Mouse (Mus musculus): Measurements from ENCODE around the gene Pcx.

Gene Pcx

DNA sequence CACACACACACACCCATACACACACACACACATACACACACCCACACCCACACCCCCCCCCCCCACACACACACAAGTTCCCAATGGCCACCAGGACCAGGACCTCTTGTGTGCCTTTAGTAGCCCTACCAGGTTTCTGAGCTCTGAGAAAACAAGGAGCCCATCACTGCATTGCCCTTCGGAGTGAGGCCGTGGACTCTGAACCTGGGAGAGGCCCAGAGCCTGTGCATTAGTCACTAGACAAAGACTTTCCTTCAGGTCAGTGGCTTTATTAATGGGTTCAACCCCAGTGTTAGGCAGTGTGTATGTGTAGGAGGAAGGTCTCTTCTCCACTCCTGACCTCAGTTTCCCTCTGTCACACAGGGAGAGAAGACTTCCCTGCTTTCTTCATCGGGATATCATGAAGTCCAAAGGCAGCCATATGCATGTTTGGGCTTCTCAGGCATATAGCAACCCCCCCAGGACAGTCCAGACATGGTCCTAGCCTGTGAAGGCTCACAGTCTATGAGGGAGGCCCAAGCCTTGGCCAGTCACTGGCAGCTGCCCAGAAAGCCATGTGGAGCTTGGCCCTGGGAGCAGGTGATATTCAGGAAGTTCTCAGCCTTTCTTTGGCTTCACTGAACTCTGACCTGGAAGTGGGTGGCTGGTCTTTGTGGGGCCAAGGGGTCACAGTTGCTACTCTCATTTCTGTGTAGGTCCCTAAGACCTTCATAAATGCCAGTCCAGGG lies 13.6 kb upstream of the Pcx start:
- WGBS = 92% methylated on average over 3 of the region's 3 CpGs

DNA sequence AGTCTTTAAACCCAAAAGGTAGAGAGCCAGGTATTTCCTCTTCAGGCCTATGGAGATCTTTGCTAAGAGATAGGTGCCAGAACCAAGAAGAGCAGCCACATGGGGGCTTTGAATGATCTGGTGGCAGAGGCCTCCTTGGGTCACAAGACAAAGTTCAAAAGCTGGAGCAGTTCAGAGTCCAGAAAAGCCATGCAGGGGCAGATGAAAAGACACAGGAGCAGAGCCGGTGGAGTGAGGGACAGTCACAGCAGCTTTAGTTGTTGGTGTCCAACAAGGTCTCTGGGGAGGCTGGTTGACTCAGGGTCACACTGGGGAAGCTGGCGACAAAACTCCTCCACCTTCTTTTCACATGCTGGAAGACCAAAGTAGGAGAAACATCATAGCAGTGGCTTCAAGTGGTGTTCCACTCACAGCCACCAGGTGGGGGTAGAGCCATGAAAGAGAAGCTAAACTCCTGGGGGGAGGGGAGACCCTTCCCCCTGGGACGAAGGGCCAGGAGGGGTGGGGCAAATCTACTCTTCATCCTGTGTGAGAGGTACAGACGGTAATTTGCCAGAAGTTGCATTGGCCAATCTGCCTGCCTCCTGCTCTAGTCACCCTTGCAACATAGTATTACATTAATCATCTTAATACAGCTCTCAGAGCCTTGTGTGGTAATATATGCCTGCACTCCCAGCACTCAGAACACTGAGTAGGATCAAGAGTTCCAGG lies 12.9 kb upstream of the Pcx start:
- 8% methylated on average over 4 of the region's 4 CpGs for WGBS

DNA sequence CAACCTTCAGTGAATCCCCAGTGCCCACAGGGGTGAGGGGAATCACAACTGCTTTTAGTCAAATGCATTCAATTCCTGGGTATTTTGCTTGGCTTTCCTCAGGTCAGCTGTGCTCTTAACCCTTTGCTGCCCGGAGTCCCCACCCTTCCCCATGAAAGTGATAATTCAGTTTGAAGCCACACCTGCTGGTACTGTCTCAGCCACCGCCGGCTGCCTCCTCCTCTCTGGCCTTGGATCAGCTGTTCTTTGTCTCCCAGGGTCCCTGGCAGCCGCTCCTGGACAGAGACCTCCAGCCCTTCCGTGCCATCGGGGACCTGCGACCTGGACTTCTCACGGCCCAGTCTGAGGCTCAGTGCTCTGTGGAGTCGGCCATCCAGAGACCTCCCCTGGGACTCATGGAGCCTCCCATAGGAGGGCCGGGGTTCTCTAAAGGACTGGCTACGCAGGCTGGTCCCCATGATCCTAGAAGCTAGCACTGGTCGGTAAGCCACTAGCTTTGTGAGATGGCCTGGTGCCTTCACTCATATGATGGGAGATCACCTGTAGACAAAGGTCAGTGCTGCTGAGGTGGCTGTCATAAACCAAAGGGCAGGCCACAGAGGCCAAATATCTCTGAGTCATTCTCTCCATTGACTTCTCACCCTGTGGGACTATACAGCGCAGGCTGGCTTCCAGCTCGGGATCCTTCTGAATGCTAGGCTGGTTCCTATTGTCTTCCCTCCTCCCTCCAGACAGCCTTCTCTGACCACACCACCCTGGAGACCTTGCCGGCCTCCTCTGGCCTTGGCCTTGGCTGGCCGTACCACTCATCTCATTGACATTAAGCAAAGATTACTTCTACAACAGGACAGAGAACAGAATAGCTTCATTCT lies 12.0 kb upstream of the Pcx start, which contains the start of gene 2010003K11Rik:
Gene 2010003K11Rik, minus strand, starts transcription at position 522 of the 872 bp plus-strand sequence.
- 60% methylated on average over 16 of the region's 16 CpGs for WGBS

DNA sequence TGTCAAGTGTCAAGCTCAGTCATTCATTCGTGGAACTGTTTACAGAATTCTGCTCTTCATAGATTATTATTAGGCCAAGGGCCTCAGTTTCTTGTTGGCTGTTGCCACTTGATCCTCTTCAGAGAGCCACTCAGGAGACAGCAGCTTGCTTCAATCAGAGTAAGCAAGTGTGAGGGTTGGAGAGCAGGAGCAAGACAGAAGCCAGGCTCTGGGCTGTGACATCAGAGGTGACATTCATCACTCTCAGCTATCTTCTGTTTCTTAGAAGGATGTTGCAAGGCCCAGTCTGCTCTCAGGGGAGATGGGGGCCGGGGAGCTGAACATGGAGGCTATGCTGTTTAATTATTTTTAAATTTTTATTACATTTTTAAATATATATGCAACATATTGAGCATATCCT lies 7.6 kb upstream of the Pcx start:
- WGBS = 86% methylated on average over 2 of the region's 2 CpGs

DNA sequence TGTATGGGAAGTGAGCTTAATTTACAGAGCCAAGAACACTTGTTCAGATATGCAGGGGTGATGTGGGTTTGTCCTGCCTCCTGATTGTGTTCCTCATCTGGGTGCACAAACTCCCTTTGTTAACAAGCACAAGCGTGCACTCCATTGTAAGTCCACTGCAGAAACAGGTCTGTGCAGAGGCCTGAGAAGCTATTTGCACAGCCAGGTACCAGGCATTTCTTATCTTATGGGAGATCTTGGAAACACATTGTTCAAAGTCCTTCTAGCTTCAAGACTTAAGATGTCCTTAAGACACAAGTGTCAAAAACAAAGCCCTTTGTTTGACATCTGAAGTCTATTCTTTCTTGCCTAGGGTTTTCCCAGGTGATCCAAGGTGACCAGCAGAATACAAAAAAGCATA lies 5.4 kb upstream of the Pcx start:
- WGBS = 84% methylated on average over 1 of the region's 1 CpGs

DNA sequence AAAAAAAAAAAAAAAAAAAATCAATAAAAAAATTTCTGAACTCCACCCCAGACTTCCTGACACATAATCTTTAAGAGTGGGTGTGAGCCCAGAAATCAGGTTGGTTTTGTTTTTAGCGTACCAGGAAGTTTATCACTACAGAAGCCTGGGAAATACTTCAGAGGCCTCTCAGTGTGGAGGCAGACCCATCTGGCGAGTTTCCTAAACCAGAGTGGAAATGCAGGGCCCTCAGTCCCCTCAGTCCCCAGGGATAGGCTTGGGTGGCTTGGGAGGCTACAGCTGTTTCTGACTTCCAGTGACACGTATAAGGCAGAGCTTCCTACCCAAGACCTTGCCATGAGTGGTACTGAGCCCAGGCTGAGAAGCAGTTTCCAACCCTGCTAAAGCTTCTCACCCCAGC lies 2.5 kb upstream of the Pcx start:
- 75% methylated on average over 3 of the region's 3 CpGs for WGBS

DNA sequence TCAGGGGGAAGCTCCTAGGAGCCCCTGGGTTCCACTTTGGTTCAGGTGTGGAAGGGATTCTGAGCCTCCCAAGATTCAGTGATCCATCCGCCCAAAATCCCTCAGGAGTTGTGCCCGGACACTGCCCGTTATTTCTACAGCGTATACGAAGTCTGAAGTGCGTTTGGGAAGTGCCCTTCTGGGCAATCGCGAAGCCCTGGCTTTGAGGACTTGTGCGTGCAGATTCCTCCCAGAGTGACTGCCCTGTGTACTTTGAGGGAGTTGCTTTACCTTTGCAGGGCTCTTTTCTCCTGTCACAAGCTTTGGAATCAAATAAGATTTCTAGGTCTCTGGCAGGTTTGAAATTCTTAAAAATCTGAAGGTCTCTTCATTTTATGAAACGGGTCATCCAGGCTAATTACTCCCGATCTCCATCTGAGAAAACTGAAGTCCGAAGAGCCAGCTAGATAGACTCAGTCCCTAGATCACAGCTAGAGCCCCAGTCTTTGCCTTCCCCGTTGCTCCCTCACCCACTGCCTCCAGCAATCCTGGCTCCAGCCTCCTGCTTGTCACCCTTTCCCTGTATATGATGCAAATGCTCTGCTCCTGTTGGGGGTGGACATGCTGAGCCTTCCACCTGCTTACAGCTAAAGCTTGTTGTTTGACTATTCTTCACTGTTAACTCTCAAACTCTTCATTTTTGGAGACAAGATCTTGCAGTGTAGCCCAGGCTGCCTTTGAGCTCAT lies 1.0 kb downstream of the Pcx start:
- WGBS = 8% methylated on average over 13 of the region's 13 CpGs

DNA sequence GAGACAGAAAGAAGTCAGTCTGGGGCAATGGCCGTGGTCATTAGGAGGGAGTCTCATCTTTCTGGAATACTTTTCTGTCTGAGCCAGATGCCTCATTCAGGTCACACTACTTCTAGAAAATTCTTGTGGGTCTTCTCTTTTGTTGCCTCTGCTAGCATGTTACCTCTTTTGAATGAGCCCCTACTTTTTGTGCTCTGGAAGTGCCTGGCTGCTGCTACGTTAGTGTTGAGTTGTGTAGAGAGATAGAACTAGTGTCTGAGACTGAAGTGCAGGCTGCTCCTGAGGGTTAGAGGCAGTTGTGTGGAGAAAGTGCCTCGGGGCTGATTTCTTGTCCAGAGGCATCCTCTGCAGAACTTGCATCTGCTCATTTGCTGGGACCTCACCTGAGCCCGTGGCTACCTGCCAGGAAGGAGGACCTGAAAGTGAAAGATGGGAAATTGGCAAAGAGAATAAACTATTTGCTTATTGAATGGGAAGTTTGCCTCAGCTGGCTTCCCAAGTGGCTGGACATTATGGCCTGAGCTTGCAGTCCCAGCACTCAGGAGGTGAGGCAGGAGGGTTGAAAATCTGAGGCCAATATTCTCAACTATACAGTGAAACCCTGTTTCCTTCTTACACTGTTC lies 3.1 kb downstream of the Pcx start:
- 82% methylated on average over 4 of the region's 4 CpGs for WGBS

DNA sequence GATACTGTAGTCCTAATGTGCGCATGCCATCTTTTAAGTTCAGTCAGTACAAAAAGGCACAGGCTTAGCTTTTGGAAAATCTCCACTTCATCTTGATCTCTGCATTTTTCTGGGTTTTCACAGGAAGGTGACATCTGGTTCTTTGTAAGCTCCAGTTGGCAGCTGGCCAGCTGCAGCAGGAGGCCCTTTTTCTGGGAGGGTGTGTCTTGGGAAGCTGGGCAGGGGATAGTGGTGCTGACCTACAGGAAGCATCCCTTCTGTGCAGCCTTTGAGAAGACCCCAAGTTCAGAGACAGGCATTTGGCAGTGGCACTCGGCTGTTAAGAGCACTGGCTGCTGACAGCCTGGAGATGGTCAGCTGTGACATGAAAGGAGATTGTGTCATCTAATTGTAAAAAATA lies 5.5 kb downstream of the Pcx start:
- 65% methylated on average over 2 of the region's 2 CpGs for WGBS

DNA sequence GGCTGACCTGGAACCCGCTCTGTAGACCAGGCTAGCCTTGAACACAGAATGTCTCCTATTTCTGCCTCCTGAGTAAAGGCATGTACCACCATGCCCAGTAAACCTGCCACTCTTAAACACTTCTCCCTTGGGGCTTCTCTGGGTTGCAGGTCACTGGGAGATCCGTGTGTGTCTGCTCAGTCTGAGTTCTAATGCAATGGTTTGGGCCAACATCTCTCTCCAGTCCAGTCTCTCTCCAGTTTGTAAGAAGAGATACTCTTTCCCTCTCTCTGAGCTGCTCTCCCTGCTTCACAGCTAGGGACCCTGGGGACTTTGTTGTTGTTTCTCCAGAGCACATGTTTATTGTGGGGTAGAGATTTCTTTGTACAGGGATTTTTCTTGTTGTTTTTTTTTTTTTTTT lies 6.0 kb downstream of the Pcx start:
- WGBS = 73% methylated on average over 2 of the region's 2 CpGs

DNA sequence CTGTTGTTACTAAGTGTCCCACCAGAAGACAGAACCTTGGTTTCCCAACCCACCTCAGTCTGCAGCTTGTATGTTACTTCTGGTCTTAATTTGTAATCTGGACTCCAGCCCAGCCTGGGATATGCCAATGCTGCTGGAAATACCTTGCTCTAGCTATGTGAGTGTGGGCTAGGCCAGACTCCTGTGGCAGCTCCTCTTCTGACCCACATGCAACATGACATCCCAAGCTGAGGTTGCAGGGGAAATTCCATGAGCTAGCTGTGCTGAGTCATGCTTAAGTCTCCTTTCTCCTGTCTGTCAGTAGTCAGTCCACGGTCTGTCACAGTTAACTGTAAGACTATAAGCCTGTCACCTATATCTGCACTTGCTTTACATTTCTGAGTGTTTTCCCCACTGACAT lies 7.2 kb downstream of the Pcx start:
- WGBS = 58% methylated on average over 1 of the region's 1 CpGs

DNA sequence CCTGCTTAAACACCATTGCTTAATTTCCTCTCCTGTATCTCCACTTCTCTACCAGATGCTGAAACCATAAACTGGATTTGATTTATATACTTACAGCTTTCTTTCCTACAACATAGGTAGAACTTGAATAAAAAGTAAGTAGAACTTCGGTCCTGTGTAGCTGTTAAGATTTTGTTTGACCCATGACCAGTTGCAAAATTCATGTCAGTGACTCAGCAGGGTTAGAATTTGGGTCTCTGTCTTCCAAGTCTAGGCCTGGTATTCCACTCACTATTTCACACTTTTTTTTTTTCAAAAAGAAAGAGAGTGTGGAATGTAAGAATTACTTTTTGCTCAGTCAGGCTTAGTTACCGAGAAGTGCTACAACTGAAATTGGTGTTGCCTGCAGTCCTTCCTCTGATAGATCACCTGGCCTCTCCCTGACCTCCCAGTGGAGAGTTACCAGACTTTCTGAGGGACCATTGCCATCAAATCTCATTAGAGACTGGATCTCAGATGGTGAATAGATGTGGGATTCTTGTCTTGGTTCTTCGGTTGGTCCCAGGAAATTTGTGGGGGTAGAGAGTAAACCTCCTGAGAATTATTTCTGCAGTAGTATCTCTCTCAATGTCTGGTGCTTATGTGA lies 11.3 kb downstream of the Pcx start:
- WGBS = 92% methylated on average over 3 of the region's 3 CpGs

DNA sequence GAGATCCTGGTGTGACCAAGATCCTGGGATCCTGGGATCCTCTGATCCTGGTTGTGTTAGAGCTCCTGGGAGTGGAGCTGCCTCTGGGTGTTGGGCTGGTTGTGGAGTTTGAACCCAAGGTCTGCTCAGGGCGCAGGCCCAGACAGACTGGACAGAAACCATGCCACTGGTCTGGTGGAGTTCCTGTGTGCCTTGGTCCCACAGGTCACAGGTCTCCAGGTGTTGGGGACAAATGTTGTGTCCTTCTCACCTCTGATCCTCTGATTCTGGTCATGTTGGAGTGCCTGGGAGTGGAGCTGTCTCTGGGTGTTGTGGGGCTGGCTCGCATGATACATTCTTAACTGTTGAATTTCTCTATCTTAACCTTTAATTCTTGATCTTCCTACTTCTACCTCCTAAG lies 24.4 kb downstream of the Pcx start:
- WGBS = 98% methylated on average over 2 of the region's 2 CpGs

DNA sequence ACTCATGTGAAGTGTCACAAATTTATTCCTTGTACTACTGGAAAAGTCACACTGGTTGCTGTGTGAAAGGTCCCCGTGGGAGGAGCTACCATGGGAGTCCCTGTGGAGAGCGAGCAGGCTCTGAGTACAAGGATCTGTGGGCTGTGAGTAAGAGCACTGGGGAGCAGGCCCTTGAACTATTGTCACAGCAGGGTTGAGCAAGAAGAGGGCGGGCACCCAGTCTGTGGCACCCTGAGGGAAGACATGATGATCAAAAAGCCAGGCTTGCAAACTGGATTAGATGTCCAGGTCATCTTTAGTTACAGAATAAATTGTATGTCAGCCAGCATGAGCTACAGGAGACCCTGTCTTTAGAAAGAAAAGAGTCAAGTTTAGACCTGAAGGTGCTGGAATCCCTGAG lies 26.3 kb downstream of the Pcx start:
- 88% methylated on average over 3 of the region's 3 CpGs for WGBS

DNA sequence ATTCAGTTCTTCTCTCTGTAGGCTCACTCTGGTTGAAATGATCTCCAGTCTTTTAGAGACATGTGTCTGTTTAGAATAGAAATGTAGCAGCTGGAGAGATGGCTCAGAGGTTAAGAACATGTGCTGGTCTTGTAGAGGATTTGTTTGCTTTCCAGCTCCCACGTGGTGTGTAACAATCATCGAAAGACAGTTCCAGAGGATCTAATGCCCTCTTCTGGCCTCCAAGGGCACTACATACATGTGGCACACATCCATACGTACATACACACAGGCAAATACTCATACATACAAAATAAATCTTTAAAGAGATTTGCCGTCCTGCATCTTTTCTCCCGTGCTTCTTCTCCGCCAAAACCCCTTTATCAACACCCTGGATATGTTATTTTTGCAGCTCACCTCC lies 30.0 kb downstream of the Pcx start:
- WGBS = 91% methylated on average over 6 of the region's 6 CpGs

DNA sequence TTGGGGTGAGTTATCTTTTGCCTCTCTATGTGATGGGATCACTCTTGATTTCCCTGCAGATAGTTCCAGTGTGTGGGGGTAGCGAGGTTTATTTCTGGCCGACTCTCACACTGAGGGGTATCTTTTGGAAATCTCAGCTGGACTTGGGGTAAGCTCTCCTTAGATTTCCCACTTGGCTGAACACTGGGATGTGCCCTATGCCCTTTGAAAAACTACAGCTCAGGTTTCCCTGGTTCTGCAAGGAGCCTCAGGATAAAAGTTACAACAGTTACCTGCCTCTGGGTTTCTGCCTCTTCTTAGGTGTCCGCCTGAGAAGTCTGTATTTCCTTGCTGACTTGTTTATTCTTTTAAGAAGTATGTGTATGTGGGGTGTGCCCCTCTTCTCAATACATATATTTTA lies 30.7 kb downstream of the Pcx start:
- WGBS = 92% methylated on average over 3 of the region's 3 CpGs

DNA sequence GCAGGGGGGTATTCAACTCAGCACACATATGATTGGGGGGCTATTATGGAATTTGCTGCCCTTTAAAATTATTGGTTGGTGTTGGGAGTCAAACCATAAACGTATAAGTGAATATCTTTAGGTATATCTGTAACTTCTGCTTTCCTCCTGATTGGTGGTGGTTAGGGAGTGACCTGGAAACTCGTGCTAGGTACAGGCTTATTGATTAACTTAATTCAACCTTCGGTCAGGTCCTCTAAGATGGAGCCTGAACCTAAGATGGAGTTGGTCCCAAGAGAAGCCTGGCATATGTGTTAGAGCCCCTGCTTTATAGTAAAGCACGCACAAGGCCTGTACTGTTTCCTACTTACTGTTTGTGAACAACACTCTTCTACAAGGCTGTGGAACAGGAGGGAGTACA lies 34.8 kb downstream of the Pcx start:
- 94% methylated on average over 4 of the region's 4 CpGs for WGBS

DNA sequence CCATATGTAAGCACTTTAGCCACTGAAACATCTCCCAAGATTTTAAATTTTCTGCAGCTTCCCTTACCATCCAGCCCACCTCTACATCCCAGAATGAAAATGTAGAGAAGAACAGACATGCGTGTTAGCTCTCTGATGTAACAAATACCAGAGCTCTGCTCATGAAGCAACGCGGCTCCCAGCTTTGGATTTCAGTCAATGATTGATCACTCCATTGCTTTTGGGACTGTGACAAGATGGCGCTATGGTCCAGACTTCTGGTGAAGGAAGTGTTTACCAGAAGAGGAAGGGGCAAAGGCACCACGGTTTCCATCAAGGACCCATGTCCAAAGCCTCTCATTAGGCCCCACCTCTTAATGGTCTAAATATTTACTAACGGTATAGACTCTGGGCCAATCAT lies 35.6 kb downstream of the Pcx start:
- 94% methylated on average over 6 of the region's 6 CpGs for WGBS

DNA sequence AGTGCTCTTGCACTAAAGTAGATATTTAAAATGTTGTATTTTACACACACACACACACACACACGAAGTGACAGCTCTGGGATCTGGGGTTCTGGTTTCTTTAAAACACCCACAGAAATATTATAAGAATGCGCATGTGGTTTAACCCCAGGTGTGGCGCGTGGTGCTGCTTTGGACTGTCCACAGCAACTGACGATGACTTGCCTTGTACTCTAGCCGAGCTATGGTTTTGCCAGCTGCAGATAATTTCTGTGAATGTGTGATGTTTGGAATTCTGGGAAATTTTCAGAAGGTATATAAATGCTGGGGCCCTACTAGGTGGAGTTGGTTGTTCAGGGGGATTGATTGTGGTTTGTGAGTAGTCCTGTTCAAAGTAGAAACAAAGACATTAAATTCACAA lies 37.5 kb downstream of the Pcx start:
- 89% methylated on average over 6 of the region's 6 CpGs for WGBS

DNA sequence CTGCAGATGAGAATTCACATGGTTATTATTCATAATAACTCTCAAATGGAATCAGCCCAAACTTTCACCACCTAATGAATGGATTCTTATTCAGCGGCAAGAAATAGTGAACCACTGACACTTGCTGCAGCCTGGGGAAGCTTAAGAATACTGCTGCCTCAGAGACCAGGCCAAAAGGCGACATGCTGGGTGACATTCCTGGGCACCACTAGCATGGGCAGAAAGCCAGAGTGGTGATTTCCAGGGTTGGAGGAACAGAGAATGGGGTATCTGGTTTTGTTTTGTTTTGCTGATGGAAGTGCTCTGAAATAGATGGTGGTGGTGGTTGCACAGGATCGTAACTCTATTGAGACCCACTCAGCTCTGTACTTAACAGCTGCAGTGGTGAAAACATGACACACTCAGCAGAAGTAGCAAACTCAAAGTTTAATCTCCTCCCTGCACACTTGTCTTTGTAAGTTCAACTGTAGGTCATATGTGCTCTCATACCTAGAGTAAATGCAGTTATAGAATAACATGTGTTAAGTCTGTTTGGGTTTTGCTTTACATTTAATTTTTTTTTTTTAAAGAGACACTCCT lies 38.1 kb downstream of the Pcx start:
- 70% methylated on average over 3 of the region's 3 CpGs for WGBS

DNA sequence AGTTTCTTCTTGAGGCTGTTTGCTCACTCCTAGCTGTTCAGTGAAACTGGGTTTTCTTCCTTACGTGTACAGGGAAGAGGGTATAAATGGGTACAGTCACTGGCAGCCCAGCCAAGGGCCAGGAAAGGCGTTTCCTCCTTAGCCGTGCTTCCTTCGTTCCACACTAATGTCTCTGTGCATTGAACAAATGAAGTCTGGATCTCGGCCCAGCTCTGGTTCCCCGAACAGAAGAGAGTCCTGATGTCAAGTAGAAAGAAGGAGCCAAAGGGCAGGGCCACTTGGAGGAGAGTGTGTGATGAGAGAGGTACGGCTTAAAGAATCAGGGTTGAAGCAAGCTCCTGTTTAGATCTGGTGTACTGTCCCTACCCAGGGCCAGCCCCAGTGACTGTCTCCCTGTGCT lies 44.8 kb downstream of the Pcx start:
- WGBS = 50% methylated on average over 7 of the region's 7 CpGs

All from cerebral cortex, adult 2 months (tissue).